Mouse (Mus musculus) spleen, adult 12 weeks (tissue): ENCODE results near the gene Gm44973.
"Not testable (repeated sequence)": the region's sequence is repeated elsewhere in the genome, so short reads cannot be mapped to it uniquely, and the experiment has no call there.

Source experiments
- DNase-seq: peaks from one replicate; pipeline ENCODE4 v3.0.0; 2022; ENCODE audit warnings: low spot score

The Gm44973 gene

DNA sequence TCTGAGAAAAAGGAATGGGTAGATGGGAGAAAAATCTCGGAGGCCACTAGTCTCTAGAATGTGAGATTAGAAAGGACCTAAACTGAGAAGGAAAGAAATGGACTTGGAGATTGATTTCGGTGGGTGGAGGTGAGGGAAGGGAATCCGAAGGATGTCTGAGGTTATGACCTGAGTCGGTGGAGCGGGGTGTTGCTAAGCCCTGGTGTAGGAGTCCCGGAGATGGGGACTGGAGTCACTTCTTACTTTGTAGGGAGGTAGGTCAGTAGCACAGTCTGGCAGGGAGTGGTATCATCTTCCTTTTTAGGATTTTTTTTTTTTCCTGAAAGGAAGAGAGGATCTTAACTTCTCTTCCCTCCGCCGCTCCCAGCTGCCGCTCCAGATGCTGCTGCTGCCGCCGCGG is 37.1 kb downstream of the Gm44973 start:
- no peak for DNase-seq

DNA sequence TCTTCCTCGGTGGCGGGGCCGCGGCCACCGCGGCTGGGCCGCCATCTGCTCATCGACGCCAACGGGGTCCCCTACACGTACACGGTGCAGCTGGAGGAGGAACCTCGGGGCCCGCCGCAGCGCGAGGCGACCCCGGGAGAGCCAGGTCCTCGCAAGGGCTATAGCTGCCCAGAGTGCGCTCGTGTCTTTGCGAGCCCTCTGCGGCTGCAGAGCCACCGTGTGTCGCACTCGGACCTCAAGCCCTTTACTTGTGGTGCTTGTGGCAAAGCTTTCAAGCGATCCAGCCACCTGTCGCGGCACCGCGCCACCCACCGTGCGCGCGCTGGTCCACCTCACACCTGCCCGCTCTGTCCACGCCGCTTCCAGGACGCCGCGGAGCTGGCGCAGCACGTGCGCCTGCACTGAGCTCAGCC is 37.6 kb downstream of the Gm44973 start:
- DNase-seq = no peak

DNA sequence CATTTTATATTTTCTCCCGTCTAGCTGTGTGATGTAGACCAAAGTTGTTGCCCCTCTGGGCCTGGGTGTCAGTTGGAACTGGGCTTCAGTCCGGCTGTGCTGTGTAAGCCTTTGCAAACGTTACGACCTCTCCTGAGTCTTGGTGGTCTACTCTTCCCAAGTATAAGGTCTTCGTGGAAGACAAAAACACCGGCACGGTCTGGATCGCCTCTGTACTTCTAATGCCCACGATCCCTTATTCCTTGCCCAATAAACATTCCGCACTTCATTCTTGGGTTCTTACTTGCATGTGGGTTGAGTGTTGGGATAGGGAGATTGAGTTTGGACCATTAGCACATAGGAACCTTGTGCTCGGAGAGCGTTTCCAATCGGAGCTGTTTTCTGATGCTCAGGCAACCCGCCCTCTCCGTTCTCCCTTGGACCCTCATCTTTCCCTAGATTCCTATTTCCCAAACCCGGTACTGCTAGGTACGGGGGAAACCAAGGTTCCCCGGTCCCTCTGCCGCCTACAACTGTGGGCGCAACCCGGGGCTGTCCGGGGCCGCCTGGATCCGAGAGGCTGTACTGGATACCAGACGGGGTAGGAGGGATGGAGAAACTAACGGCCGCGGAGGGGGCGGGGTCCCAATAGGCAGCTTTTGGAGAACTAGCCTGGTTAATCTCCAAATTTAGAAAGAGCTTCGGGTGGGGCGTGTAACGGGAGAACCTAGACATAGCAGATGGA is 38.3 kb downstream of the Gm44973 start:
- DNase-seq = no peak

DNA sequence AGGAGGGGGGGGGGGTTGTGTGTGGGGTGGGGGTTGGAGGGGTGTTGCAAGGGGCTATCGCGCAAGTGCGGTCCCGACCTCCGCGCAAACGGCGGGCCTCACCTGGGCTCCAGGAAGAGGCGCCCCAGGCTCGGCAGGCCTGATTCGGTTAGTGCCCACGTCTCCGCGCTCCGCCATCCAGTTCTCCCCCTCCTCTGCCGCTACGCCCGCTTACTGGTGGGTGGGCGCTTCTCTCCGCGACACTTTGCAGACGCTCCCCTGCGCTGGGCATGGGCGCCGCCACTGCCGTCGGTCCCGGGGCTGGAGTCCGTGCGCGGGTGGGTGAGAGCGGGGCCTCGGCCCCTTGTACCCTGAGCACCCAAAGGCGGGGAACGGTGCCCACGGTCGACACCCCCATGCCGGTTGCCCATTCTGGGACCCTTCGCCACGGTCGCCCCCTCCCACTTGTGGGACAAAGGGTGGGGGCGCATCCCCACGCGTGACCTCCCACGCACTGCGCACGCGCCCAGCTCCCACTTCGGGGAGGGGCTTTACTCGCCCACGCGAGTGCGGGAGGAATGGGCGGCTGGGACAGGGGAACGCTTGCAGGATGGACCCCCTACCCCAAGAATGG is 41.5 kb downstream of the Gm44973 start:
- DNase-seq = no peak

DNA sequence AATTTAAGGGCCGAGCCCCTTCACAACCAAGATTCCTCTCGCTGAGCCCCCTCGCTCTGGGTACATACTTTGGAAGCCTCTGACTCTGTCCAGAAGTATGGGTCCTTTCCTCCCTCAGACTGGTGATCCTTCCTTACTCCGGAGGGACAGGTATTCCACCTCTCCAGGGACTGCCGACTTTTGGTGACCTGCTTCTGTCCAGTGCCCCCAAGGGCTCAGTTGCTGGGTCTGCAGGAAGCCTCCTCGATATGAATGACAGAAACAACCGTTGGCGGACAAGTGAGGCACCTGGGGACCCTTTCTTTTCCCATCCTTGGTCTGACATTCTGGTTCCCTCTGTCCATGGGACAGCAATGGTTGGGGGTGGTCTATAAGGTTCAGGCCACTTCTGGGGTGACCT is 42.1 kb downstream of the Gm44973 start:
- no peak for DNase-seq

DNA sequence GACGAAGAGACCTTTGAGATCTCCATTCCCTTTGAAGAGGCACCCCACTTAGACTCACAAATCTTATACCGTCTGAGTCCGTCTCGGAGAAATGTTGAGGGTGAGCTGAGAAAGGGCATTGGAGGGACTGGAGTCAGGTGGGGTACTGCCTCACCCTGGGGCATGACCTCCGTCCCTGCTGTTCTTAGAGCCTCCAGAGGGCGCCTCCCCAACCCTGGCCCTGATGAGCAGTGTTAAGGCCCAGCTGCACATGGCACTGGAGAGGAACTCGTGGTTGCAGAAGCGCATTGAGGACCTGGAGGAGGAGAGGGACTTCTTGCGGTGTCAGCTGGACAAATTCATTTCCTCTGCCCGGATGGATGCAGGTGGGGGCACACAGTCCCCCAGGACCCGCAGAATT is 42.5 kb downstream of the Gm44973 start:
- no peak for DNase-seq

DNA sequence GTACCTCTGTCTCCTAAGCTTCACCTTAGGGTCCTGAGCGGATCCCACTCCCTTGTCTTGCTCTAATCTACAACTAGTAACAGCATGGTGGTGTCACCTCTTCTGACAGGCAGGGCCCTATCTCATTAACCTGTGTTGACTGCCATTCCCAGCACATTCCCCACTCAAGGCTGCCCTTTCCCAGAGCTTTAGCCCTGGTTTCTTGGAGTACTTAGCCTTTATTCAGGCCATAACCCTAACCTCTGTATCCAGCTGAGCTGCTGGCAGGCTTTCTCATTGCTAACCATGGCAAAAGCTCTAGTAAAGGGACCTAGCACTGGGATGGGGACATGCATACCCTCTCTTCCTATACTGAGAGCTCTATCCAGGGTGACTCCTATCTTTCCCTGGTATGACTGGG is 43.3 kb downstream of the Gm44973 start:
- DNase-seq = no peak

DNA sequence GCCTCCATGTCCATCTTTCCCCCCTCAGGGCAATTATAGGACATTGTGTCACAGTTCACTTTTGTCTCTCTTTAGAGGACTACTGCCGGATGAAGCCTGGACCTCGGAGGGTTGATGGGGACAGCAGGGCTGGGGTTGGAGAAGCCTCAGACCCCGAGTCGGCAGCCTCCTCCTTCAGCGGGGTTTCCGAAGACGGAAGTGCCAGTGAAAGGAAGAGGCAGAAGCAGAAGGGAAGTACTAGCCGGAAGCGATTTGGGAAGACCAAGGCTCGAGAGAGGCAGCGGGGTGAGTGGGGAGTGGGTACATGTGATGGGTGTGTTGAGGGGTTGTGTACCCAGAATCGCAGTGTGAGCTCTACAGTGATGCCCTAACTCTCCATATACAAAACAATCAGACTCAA is 44.1 kb downstream of the Gm44973 start:
- no peak for DNase-seq

DNA sequence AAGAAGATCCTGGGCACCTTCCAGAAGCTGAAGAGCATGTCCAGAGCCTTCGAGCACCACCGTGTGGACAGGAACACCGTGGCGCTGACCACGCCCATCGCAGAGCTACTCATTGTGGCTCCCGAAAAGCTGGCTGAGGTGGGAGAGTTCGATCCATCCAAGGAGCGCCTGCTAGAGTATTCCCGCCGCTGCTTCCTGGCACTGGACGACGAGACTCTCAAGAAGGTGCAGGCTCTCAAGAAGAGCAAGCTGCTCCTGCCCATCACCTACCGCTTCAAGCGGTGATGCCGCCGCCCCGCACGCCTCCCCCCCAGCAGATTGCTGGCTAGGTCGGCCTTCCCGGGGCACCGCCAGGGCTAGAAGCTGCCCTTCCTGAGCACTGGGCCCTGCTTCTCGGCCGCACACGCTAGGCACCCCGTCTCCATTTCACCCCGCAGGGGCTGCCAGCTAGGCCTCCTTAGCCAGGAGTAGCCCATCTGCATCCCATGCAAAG is 45.0 kb downstream of the Gm44973 start:
- DNase-seq = peak; percentile 69

DNA sequence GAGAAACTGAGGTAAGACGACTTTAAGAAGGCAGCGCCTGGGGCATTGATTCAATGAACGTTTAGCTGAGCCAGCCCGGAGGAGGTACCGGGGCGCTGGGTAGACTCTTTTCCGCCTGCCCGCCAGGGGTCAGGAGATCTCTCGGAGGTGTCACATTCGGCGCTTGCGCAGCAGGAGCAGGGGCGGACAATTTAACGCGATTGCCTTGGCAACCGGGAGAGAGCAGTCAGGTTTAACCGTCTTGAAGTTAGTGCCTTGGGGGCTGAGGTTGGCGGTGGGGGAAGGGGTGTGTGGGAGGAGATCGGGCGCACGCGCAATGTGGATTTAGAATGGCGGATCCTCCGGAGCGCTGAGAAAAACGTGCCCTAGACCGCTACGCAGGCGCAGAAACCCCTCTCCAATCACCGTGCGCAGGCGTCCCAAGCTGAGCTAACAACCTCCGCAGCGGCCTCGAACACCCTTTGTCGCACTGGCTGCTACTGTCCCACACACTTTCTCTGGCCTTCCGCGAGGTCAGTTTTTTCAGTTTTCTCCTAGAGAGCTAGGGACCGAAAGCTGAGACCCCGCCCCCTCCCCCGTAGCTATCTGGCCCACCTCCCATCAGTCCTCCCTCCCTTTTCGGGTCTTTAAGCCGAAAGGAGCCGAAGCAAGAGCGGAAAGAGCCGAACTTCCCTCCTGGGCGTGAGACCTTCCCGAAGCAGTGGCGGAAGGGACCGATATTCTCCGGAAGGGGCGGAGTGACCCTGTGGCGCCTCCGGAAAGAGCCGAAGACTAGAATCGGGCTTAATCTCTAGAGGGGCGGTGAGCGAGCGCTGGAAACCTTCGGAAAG is 45.9 kb downstream of the Gm44973 start:
- DNase-seq = peak; percentile 94

DNA sequence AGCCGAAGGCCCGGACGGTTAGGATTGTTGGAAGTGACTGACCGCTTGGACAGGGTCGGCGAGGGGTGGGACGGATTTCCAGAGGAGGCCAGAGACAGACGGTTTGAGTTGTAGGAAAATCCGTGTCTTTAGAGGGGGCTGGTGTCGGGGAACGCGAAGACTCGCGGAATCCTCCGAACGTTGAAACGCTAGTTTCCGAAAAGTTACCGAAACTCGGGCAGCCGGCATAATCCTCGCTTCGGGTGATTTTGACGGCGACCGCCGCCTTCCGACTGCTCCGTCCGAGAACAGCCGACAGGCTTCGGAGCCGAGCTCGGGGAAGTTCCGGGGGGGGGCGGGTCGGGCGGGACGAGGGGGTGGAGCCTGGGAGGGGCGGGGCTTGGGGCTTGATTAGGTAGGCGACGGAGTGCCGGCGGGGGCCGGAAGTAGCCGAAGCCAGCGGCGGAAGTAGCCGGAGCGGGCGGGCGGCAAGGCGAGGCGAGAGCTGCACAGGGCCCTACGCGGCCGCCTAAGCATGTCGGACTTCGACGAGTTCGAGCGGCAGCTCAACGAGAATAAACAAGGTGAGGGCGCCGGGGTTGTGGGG is 46.6 kb downstream of the Gm44973 start, which contains the start of gene U2af2:
Gene U2af2, plus strand, starts transcription at position 370 of the 586 bp plus-strand sequence.
- DNase-seq = peak; percentile 87

DNA sequence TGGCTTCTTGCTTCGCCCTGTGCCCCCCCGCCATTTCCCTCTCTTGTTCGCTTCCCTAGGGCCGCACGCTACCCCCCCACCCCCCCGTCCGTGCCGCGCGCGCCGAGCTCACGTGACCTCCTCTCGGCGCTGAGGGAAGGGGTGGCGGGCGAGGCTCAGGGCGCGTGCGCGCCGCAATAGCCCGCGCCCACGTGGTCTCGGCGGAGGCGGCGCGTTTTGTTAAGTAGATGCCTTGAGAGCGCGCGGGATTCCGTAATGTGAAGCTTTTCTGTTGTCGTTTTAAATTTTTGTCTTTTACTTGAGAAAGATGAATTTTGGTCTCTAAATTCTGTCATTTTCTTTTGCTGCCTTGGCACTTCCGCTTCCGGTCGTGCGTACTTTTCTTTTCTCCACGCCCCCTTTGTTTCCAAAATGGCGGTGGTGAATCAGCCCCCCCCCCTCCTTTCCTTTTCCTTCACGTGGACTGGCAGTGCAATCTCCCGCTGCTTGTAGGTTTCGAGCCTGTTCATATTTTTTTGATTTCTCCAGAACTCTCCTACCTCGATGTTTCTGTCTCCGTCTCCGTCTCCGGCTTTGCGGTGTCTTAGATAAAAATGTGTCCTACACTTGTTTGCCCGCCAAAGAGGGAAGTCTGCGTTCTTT is 47.2 kb downstream of the Gm44973 start:
- DNase-seq = no peak

DNA sequence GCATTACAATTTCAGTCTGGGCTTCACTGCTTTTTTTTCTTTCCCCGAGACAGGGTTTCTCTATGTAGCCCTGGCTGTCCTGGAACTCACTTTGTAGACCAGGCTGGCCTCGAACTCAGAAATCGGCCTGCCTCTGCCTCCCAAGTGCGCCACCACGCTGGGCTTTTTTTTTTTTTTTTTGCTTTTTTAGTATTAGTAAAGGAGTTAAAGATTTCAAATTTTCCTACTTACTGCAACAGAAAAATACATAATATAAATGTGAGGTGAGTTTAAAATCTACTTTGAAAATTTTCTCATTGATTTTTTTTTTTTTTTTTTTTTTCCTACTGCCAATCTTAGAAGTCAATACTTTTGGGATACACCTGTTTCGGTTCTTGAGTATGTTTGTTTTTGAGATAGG is 49.6 kb downstream of the Gm44973 start:
- DNase-seq = no peak

DNA sequence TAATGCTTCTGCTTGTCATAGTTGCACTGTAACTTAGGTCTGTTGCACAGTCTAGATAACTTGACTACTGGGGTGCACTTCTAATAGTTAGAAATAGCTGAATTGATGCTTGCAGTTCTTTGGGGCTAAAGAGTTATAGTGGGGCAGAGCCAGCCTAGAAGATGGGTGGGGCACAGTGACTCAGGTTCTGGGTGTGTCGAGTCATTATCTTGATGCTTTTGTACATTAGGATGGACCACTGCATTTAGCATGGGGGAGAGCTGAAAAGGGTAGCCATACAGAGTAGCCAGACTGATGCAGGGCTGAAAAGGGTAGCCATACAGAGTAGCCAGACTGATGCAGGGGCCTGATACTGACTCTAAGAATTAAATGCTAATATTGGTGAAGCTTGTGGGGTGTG is 58.3 kb downstream of the Gm44973 start:
- no peak for DNase-seq

DNA sequence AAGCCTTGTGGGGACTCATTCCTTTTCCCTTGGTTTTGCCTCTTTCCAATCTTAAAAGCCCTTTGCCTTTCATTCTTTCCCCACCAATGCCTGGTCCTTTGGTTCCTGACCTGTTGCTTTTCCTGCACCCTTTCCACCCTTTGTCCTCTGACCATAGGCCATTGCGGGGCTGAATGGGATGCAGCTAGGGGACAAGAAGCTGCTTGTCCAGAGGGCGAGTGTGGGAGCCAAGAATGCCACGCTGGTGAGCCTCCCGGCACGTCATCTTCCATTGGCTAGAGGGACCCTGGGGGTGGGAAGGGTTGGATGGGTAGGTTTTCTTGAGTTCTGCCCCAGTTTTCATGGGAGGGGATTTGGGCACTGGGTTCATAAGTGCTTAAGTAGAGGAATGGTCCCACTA is 59.7 kb downstream of the Gm44973 start:
- DNase-seq = no peak

DNA sequence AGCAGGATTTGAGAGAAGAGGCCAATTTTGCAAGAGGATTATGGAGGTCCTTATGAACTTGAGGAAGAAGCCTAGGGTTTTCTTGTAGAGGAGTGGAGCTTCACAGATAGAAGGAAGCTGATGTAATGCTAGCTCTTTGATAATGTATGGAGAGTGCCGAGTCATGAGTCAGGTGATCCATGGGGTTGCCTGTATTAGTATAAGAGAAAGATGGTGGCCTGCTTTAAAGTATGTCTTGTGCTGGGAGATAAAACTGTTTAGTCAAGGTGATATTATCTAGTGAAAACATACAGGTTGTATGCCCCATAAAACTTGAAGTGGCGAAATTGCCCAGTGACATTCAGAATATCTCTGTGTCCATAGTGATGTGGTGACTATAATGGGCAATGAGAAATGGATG is 61.6 kb downstream of the Gm44973 start:
- no peak for DNase-seq

DNA sequence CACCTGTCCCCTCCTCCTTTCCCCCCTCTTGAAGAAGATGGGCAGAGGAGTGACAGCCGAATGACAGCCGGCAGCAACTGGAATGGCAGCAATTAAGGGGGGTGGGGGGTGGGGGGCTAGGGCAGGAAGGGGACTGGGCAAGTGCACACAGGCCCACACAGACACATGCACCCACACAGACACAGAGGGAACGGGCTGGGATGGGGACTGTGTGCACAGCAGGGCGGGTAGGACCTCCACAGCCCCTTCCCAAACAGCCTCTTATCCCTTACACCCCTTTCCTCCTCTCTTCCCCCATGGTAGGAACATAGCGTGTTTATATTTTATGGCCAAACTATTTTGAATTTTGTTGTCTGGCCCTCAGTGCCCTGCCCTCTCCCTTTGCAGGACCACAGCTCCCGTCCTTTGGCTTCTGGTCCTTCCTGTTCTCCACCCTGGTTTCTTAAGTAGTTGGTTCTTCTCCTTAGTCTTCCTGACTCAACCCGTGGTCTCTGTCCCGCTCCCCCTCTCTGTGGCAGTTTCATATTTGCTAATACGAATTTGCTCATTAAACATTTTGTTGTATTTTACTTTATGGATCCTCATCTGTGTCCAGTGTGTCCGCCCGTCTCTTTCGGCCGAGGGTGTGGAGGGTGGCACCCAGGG is 64.2 kb downstream of the Gm44973 start:
- DNase-seq = not testable (repeated sequence)

DNA sequence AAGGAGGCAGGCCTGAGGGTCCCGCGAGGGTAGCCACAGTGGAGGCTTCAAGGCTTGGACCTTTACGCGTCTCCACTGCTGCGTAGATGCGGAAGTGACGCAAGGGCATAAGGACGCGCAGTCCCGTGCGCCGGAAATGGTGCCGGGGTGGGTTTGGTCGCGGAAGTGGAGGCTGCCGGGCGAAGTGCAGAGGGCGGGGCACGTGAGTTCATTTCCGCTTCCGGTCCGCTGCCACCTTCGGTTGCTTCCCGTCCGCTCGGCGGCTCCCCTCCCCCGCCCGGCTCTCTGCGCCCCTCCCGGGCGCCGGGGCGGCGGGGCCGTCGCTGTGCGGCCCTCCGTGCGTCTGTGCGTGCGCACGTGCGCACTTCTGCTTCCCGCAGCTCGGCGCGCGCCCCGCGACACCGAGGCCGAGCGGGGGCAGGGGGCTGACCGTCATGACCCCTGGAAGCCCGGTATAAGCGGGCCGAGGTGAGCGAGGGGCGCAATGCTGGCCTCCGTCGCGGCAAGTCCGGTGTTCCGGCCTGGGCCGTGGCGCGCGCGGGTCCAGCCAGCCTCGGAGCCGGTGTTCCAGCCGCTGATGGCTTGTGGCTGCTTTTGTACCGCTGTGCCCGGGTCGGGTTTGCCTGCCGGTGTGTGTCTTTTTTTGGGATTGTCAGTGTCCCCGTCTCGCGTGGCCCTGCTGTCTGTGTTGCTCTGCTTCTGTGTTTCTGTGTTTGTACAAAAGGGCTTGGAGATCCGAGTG is 64.9 kb downstream of the Gm44973 start, which contains the start of gene Epn1:
Gene Epn1, plus strand, starts transcription at position 226 of the 742 bp plus-strand sequence.
- peak; percentile 89 for DNase-seq

DNA sequence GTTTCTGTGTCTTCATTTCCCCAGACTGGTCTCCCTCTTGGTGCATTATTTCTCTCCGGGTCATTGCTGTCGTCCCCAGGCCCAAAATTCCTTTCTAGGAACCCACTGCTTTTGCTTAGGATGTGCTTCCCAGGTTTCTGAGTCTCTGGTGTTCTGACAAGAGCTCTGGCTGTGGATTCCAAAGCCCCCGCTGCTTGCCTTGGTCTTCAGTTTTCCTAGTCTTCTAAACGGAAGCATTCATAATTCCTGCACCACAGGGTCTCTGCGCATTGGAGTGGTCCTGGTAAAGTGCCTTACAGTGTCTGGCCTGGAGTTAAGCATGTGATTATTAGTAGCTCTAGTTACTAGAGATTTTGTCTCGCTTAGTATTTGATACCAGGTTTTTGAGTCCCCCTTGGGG is 65.5 kb downstream of the Gm44973 start:
- no peak for DNase-seq

DNA sequence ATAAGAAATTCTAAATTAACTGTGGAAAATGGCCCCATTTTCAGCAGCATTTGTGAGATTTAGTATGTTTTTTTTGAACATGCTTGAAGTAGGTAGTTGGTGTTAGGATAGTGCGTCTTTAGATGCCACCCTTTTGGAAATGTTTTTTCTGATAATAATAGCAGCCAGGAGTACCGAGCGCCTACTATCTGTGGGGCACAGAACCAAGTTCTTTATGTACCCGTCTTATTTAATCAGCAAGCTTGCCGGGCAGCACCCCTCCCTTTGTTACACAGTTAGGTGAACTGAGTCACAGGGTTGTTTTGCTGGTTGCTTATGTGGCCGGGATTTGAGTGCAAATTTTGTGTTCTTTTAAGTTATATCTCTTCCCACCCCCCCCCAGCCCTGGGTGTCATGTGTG is 65.9 kb downstream of the Gm44973 start:
- DNase-seq = no peak

DNA sequence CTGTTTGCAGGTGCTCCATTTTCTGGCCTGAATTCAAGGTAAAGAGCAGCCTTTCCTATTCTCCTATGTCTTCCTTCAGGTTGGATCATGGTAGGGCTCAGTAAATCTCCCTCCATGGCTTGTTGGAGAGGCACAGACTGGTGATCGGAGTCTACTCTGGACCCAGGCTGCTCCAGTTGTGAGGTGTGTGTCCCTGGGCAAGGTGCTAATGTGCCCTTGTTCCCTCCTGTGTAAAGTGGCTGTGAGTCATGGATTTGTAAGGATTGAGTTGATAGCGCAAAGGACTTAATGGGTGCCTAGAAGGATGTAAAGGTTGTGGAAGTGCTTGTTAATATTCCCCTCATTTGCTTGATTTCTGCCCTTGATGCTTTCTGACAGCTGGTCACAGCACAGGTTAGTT is 66.6 kb downstream of the Gm44973 start:
- DNase-seq = no peak
